Mouse (Mus musculus) heart, adult 2 months (tissue): ENCODE measurements around the gene Eif2ak1.

Experiments used
- CTCF ChIP-seq: fragments of 200-600 bp; IDR thresholded peaks from 2 replicates; pipeline ENCODE4 v1.8.1; 2022; ENCODE audit warnings: antibody characterized with exemption, mild to moderate bottlenecking, moderate library complexity
- POLR2A ChIP-seq: fragments of 200-500 bp; IDR thresholded peaks from 2 replicates; pipeline ENCODE4 v1.6.1; 2011; ENCODE audit warnings: mild to moderate bottlenecking, low read depth, low read length, control low read depth; ENCODE audit not compliant: insufficient read depth

DNA sequence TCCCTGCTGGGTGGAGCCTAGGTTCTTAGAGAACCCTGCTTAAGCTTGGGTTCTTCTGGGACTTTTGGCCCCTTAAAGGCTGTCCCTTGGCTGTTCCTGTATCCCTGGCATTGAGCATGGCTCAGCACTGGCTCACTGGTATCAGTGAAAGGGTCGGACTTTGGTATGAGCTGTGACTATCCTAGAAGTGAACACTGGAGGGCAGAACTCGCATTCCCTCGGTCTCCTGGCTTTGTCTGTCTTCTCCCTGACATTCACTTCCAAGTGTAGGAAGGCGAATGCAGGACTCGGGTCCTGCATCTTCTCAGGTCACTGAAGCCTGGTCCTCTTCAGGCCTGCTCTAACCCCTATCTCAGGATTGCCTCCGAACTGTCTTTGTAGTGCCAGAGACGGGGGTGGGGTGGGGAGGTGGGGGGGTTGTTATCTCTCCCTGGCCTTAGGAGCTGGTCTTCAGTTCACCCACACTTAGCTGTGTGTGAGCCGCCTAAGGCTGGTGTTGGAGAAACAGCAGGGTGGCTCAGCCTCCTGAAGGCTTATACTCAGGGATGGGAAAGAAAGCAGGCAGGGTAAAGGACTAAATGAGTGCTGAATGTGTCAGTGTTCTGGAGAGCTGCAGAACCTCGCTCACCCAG, 74.8 kb downstream of the Eif2ak1 start:
- TF ChIP-seq CTCF (peak; percentile 40), POLR2A (no peak)
